Mouse (Mus musculus): ENCODE data around the gene Sh3d21. TPM values are rescaled to one million over a fixed set of nuclear protein-coding genes. Genes with fewer than 3 reads are reported as not detected.

The Sh3d21 gene
- polyA plus RNA-seq, 1 experiment from 2014 or later = 0.55 TPM

DNA sequence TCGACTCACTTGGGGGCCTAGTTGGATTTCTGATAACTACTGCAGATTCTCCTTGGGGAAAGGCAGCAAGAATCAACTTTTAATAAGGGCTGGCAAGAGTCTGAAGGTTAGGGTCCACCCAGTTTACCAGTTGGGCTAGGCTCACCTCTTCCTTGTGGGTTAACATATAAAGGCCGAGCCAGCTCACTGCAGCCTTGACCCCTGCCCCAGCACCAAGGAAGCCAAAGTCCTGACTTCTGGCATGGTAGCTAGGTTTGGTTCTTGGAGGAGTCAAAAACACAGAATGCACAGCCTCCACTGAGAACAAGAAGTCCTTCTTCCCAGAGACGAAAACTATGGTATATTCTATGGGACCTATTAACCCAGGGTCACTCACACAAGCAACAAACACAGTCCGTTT is 394 bp upstream of the Sh3d21 start:
- peaks cover 13% of the 10 kb centered on the region for H3K4me1 ChIP-seq (replicated peaks)
- no peak overlapping the region for H3K27ac ChIP-seq
- H3K4me3 ChIP-seq (replicated peaks) = no peak overlapping the region
- no peak for ATAC-seq
- H3K9ac ChIP-seq (replicated peaks) = no peak overlapping the region
- H3K27me3 ChIP-seq = no peaks in the 10 kb centered on the region
- 59% methylated on average over 4 of the region's 4 CpGs for WGBS
- H3K9me3 ChIP-seq = no peaks in the 10 kb centered on the region
- 0 out of 2 replicates have a peak overlapping the region, but pooled peaks have one; percentile 86 for H3K4me2 ChIP-seq (replicated peaks)
- H3K36me3 ChIP-seq = peaks cover 30% of the 10 kb centered on the region

DNA sequence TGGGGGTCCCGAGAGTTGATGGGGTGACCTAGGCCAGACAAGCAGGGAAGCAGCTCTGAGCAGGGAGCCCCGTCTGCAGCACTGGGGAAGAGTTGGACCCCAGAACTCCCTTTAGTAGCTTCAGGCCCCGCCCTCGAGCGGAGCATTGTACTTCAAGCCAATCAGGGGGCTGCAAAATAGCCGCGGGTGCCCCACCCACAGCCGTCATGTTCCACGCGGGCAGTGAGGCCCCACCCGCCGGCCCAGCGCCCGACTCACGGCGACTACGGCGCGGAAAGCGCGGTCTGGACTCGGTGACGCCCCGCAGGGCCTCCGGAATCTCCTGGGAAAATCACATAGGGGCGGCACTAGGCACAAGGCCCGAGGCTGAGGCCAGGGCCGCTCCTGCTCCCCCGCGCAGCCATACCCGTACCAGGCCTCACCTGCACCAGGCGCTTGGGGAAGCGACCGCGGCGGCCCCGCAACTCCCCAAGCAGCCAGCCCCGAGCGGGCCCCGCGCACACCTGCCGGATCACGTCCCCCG is 686 bp downstream of the Sh3d21 start:
- peaks cover 13% of the 10 kb centered on the region for H3K4me1 ChIP-seq (replicated peaks)
- H3K9me3 ChIP-seq = no peaks in the 10 kb centered on the region
- no peak overlapping the region for H3K27ac ChIP-seq
- peak overlapping the region; percentile 47 for H3K4me3 ChIP-seq (replicated peaks)
- peak; percentile 91 for ATAC-seq
- H3K9ac ChIP-seq (replicated peaks) = peak overlapping the region; percentile 71
- no peaks in the 10 kb centered on the region for H3K27me3 ChIP-seq
- 2% methylated on average over 44 of the region's 44 CpGs for WGBS
- H3K36me3 ChIP-seq = peaks cover 20% of the 10 kb centered on the region
- H3K4me2 ChIP-seq (replicated peaks) = peak overlapping the region; percentile 86

- no peak for ATAC-seq
- peak overlapping the region; percentile 47; the same call in 1 of the 2 replicates for H3K4me3 ChIP-seq (replicated peaks)
- H3K27ac ChIP-seq = no peak overlapping the region
- H3K9ac ChIP-seq (replicated peaks) = 0 out of 2 replicates have a peak overlapping the region, but pooled peaks have one; percentile 71
- no peaks in the 10 kb centered on the region for H3K9me3 ChIP-seq
- peak overlapping the region; percentile 86 for H3K4me2 ChIP-seq (replicated peaks)
- H3K27me3 ChIP-seq = no peaks in the 10 kb centered on the region
- WGBS = 71% methylated on average over 9 of the region's 9 CpGs
- H3K4me1 ChIP-seq (replicated peaks) = peaks cover 13% of the 10 kb centered on the region
- H3K36me3 ChIP-seq = peaks cover 17% of the 10 kb centered on the region
These were observed 1.3 kb downstream of the Sh3d21 start for GRCm38 (mm10) chr4:126161986-126162385.

- H3K4me1 ChIP-seq (replicated peaks) = peaks cover 13% of the 10 kb centered on the region
- no peak overlapping the region for H3K4me3 ChIP-seq (replicated peaks)
- no peak overlapping the region for H3K27ac ChIP-seq
- no peak overlapping the region for H3K9ac ChIP-seq (replicated peaks)
- peaks cover 13% of the 10 kb centered on the region for H3K36me3 ChIP-seq
- no peaks in the 10 kb centered on the region for H3K27me3 ChIP-seq
- ATAC-seq = no peak
- 92% methylated on average over 6 of the region's 6 CpGs for WGBS
- no peak overlapping the region for H3K4me2 ChIP-seq (replicated peaks)
- no peaks in the 10 kb centered on the region for H3K9me3 ChIP-seq
These were observed 1.8 kb downstream of the Sh3d21 start for GRCm38 (mm10) chr4:126161456-126161855.

DNA sequence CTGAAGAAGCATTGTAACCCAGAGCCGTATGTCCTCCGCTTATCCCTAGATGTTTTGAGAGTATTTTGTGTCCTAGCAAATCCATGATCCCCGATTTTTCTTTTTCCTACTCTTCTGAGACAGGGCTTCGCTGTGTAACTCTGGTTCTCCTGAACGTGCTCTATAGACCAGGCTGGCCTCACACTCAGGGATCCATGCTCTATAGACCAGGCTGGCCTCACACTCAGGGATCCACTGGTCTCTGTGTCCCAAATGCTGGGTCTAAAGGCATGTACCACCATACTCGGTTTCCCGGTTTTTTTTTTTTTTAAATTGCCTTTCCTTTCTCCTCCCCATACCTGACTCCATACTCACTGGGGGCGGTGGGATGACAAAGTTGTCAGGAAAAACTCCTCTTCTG is 2.3 kb downstream of the Sh3d21 start:
- peaks cover 9% of the 10 kb centered on the region for H3K36me3 ChIP-seq
- H3K4me3 ChIP-seq (replicated peaks) = no peak overlapping the region
- no peak overlapping the region for H3K9ac ChIP-seq (replicated peaks)
- H3K27me3 ChIP-seq = no peaks in the 10 kb centered on the region
- 89% methylated on average over 8 of the region's 8 CpGs for WGBS
- peaks cover 13% of the 10 kb centered on the region for H3K4me1 ChIP-seq (replicated peaks)
- no peak overlapping the region for H3K27ac ChIP-seq
- no peak for ATAC-seq
- H3K4me2 ChIP-seq (replicated peaks) = no peak overlapping the region
- H3K9me3 ChIP-seq = no peaks in the 10 kb centered on the region

- Histone ChIP-seq H3K4me2 (replicated peaks) (no peak overlapping the region), H3K9me3 (no peaks in the 10 kb centered on the region), H3K27me3 (no peaks in the 10 kb centered on the region), H3K36me3 (0 out of 2 replicates have a peak, but pooled peaks cover 2% of the 10 kb centered on the region), H3K9ac (replicated peaks) (no peak overlapping the region), H3K4me3 (replicated peaks) (no peak overlapping the region), H3K4me1 (replicated peaks) (peaks cover 15% of the 10 kb centered on the region), H3K27ac (no peak overlapping the region)
- no peak for ATAC-seq
- WGBS = 80% methylated on average over 8 of the region's 8 CpGs
These were observed 3.8 kb downstream of the Sh3d21 start for GRCm38 (mm10) chr4:126159455-126159854.

DNA sequence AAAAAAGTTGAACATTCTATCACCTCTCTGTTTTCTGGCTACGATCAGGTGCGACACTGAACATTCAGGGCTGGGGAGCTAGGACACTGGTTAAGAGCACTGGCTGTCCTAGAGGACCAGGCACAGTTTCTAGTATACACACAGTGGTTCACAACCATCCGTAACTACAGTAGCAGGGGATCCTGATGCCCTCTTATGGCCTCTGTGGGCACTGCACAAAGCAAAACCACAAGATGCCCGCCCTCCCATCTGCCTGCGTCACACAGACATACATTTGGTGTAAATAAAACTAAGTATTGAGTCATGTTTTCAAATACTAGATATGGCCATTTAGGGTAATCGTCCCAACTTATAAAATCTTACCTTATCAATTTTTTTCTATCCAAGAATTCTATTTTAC is 5.7 kb downstream of the Sh3d21 start:
- no peak for ATAC-seq
- H3K9ac ChIP-seq (replicated peaks) = no peak overlapping the region
- H3K9me3 ChIP-seq = no peaks in the 10 kb centered on the region
- H3K4me3 ChIP-seq (replicated peaks) = no peak overlapping the region
- H3K27me3 ChIP-seq = 0 out of 2 replicates have a peak, but pooled peaks cover 4% of the 10 kb centered on the region
- H3K4me1 ChIP-seq (replicated peaks) = peaks cover 6% of the 10 kb centered on the region
- 0 out of 2 replicates have a peak, but pooled peaks cover 2% of the 10 kb centered on the region for H3K36me3 ChIP-seq
- 90% methylated on average over 6 of the region's 6 CpGs for WGBS
- H3K27ac ChIP-seq = no peak overlapping the region
- H3K4me2 ChIP-seq (replicated peaks) = no peak overlapping the region

DNA sequence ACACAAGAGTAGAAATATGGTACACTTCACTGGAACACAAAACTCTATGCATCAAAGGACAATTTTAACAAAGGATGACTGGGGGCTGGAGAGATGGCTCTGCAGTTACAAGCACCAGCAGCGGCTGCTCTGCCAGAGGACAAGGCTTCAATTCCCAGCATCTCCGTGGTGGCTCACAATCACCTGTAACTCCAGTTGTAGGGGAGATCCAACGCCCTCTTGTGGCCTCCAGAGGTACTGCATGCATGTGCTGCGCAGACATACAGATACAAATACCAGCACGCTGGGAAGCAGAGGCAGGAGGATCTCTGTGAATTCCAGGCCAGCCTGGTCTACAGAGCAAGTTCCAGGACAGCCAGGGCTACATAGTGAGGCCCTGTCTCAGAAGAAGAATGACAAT is 6.7 kb downstream of the Sh3d21 start:
- Histone ChIP-seq H3K9me3 (no peaks in the 10 kb centered on the region), H3K9ac (replicated peaks) (no peak overlapping the region), H3K4me3 (replicated peaks) (no peak overlapping the region), H3K4me1 (replicated peaks) (0 out of 2 replicates have a peak, but pooled peaks cover 3% of the 10 kb centered on the region), H3K4me2 (replicated peaks) (no peak overlapping the region), H3K36me3 (0 out of 2 replicates have a peak, but pooled peaks cover 2% of the 10 kb centered on the region), H3K27me3 (peaks cover 12% of the 10 kb centered on the region), H3K27ac (no peak overlapping the region)
- 58% methylated on average over 5 of the region's 5 CpGs for WGBS
- ATAC-seq = no peak

DNA sequence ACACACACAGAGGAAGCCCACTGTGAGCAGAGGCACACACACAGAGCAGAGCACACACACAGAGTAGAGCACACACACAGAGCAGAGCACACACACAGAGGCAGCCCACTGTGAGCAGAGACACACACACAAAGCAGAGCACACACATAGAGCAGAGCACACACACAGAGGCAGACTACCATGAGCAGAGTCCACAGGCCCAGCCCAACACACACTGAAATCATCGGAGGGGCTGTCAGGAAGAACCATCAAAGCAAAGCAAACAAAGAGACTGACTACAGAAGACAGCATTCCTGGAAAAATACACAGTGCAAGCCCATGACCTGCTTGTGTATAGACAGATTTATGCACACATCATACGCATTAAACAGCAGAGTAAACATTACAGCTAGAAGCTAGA is 7.4 kb downstream of the Sh3d21 start:
- Histone ChIP-seq H3K36me3 (0 out of 2 replicates have a peak, but pooled peaks cover 2% of the 10 kb centered on the region), H3K27me3 (peaks cover 19% of the 10 kb centered on the region), H3K9me3 (no peaks in the 10 kb centered on the region), H3K27ac (peak overlapping the region; percentile 54), H3K4me1 (replicated peaks) (0 out of 2 replicates have a peak, but pooled peaks cover 3% of the 10 kb centered on the region), H3K4me2 (replicated peaks) (no peak overlapping the region), H3K4me3 (replicated peaks) (no peak overlapping the region), H3K9ac (replicated peaks) (no peak overlapping the region)
- 66% methylated on average over 2 of the region's 2 CpGs for WGBS
- peak; percentile 43; the same call in 1 of the 2 replicates for ATAC-seq

- Histone ChIP-seq H3K4me1 (replicated peaks) (0 out of 2 replicates have a peak, but pooled peaks cover 3% of the 10 kb centered on the region), H3K4me3 (replicated peaks) (no peak overlapping the region), H3K9ac (replicated peaks) (no peak overlapping the region), H3K9me3 (no peaks in the 10 kb centered on the region), H3K27ac (peak overlapping the region; percentile 54), H3K36me3 (0 out of 2 replicates have a peak, but pooled peaks cover 2% of the 10 kb centered on the region), H3K27me3 (peaks cover 26% of the 10 kb centered on the region), H3K4me2 (replicated peaks) (no peak overlapping the region)
- WGBS = 81% methylated on average over 4 of the region's 4 CpGs
- ATAC-seq = no peak
These were observed 8.1 kb downstream of the Sh3d21 start for GRCm38 (mm10) chr4:126155183-126155582.

DNA sequence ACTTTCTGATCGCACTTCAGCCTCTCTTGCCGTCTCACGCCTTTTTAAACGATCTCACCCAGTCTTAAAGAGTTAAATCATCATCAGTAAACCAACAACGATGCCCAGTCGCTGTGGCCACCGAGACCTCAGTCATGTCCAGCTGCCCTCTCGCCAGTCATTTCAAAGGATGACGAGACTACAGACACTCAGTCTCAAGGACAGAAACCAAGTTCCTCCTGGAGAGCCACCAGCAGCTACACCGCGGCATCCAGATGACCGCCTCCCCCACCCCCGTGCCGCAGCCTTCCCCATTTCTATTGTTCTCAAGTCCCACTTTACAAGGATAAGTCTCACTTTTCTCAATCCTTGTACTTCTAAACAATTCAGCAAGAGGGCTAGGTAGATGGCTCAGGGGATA is 10.4 kb downstream of the Sh3d21 start:
- no peak for ATAC-seq
- Histone ChIP-seq H3K4me3 (replicated peaks) (no peak overlapping the region), H3K9me3 (no peaks in the 10 kb centered on the region), H3K27me3 (peaks cover 49% of the 10 kb centered on the region), H3K4me2 (replicated peaks) (no peak overlapping the region), H3K9ac (replicated peaks) (no peak overlapping the region), H3K27ac (no peak overlapping the region), H3K36me3 (0 out of 2 replicates have a peak, but pooled peaks cover 2% of the 10 kb centered on the region), H3K4me1 (replicated peaks) (peaks cover 18% of the 10 kb centered on the region)
- 57% methylated on average over 14 of the region's 14 CpGs for WGBS

DNA sequence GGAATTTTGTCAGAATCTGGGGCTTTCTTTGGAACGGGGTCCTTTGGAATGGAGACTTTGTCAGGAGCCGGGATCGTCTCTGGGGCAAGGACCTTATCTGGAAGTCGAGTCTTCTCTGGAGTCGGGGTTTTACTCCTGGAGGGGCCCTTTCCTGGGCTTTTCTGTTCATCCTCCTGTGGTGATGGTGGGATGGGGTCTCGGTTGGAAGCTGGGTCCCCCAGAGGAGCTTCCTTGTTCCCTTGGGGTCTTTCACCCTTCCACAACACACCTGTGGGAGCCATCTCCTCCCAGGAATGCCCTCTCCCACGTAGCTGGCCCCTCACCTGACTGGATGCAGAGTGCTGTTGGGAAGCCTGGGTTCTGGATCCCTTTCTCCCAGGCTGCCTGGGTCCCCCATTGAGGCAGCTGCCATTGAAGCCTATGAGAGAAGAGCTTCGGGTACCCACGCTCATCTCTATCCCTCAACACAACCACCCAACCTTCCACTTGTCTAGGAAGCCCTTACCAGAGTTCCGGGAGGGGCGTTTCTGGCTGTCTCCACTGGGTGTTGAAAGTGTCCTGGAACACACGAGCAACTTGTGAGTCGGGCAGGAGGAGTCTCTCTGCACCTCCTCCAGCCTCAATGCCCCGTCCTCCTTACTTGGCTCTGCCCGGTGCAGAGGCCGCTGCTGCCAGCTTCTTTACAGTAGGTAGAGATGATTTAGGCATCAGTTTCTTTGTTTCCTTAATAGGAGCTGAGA is 11.4 kb downstream of the Sh3d21 start:
- H3K27ac ChIP-seq = no peak overlapping the region
- H3K9ac ChIP-seq (replicated peaks) = no peak overlapping the region
- no peaks in the 10 kb centered on the region for H3K9me3 ChIP-seq
- H3K27me3 ChIP-seq = peaks cover 59% of the 10 kb centered on the region
- H3K36me3 ChIP-seq = 0 out of 2 replicates have a peak, but pooled peaks cover 2% of the 10 kb centered on the region
- H3K4me2 ChIP-seq (replicated peaks) = no peak overlapping the region
- 82% methylated on average over 16 of the region's 16 CpGs for WGBS
- no peak for ATAC-seq
- H3K4me3 ChIP-seq (replicated peaks) = no peak overlapping the region
- H3K4me1 ChIP-seq (replicated peaks) = peaks cover 23% of the 10 kb centered on the region
